Mouse (Mus musculus) forebrain, postnatal 0 days (tissue): Measurements from ENCODE around the gene Immp2l. TPM values are rescaled to one million over a fixed set of nuclear protein-coding genes. Genes with fewer than 3 reads are reported as not detected.
A peak's percentile ranks its signal among the peaks of the same experiment; 100 is the strongest.

Source experiments
- ATAC-seq: fragments of 200-750 bp; cut with Nextera tagmentation; 2 replicates; pipeline ENCODE4 v1.8.0; 2017; ENCODE audit warnings: mild to moderate bottlenecking, moderate library complexity
- DNase-seq: peaks from one replicate; pipeline ENCODE4 v3.0.0-alpha.2; 2015
- H3K27ac ChIP-seq: fragments of 300-500 bp; sonication (generic); 2 replicates; pipeline ENCODE4 v1.5.1; 2014; ENCODE audit warnings: low read depth, mild to moderate bottlenecking, antibody characterized with exemption, low read length, moderate library complexity, mixed read lengths
- H3K27me3 ChIP-seq: fragments of 300-500 bp; sonication (generic); 2 replicates; pipeline ENCODE4 v1.6.1; 2014; ENCODE audit warnings: mild to moderate bottlenecking, low read length, mixed read lengths; ENCODE audit not compliant: insufficient read depth
- H3K36me3 ChIP-seq: fragments of 300-500 bp; sonication (generic); 2 replicates; pipeline ENCODE4 v1.6.1; 2014; ENCODE audit warnings: mild to moderate bottlenecking, moderate library complexity; ENCODE audit not compliant: insufficient read depth
- H3K4me1 ChIP-seq: fragments of 300-500 bp; sonication (generic); 2 replicates; pipeline ENCODE4 v1.6.1; 2014; ENCODE audit warnings: antibody characterized with exemption; ENCODE audit not compliant: insufficient read depth
- H3K4me2 ChIP-seq: fragments of 300-500 bp; sonication (generic); 2 replicates; pipeline ENCODE4 v1.6.1; 2014; ENCODE audit warnings: low read depth, mild to moderate bottlenecking, moderate library complexity
- H3K4me3 ChIP-seq: fragments of 300-500 bp; sonication (generic); 2 replicates; pipeline ENCODE4 v1.5.1; 2014; ENCODE audit warnings: low read depth, low read length, mixed read lengths
- H3K9ac ChIP-seq: fragments of 300-500 bp; sonication (generic); 2 replicates; pipeline ENCODE4 v1.6.1; 2014; ENCODE audit warnings: mild to moderate bottlenecking
- H3K9me3 ChIP-seq: fragments of 300-500 bp; sonication (generic); 2 replicates; pipeline ENCODE4 v1.6.1; 2016; ENCODE audit warnings: low read length
- CTCF ChIP-seq: sonication (generic); IDR thresholded peaks from 2 replicates; pipeline ENCODE4 v1.5.1; 2016; ENCODE audit warnings: antibody characterized with exemption, control low read depth, low read depth
- WGBS: fragments of 180-500 bp; shearing (Covaris S2); extraction: QIAGEN DNeasy Blood & Tissue Kit; methylation state at CpG from one replicate; pipeline ENCODE4 v1.1.7; 2014; 5-methylcytosine and 5-hydroxymethylcytosine counted together
- polyA plus RNA-seq: library from polyadenylated mRNA; unstranded; fragments of >200 nt; fragmentation: Nextera tagmentation; extraction: Ambion mirVana; gene quantifications from 2 replicates; pipeline ENCODE4 v1.2.1, GENCODE M21; 2015
- total RNA-seq: library from RNA; depleted of rRNA; stranded (reverse); fragments of >200 nt; gene quantifications from 2 replicates; pipeline ENCODE4 v1.2.3, GENCODE M21; 2014

Immp2l gene
- total and polyA plus RNA-seq, 2 experiments from 2014 or later, result 5.9 to 19.4 TPM

DNA sequence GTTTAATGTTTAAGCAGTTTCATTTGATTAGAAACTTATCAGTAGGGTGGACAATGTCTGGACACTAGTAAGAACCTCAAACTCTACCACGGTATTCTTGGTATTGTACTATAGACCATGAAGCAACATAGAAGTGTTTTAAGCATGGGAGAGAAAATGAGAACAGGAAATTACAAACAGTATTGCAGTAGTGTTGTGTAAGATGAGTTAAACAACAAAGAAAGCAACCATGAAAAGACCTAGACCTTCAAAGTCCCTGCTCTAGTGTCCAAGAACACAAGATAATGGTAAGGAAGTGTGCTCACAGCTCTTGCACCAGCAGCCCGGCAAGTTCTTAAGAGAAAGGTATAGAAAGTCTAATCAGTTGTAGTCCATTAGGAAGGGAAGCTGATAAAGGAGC lies 700.7 kb downstream of the Immp2l start:
- no peaks in the 10 kb centered on the region for H3K36me3 ChIP-seq
- DNase-seq, result no peak
- 0 out of 2 replicates have a peak, but pooled peaks cover 3% of the 10 kb centered on the region for H3K9me3 ChIP-seq
- 95% methylated on average over 2 of the region's 2 CpGs for WGBS
- no peak overlapping the region for H3K4me2 ChIP-seq
- H3K4me1 ChIP-seq, result peaks cover 6% of the 10 kb centered on the region
- no peak for TF ChIP-seq CTCF
- no peaks in the 10 kb centered on the region for H3K27me3 ChIP-seq
- no peak overlapping the region for H3K4me3 ChIP-seq
- no peak overlapping the region for H3K27ac ChIP-seq
- no peak overlapping the region for H3K9ac ChIP-seq
- ATAC-seq, result no peak

DNA sequence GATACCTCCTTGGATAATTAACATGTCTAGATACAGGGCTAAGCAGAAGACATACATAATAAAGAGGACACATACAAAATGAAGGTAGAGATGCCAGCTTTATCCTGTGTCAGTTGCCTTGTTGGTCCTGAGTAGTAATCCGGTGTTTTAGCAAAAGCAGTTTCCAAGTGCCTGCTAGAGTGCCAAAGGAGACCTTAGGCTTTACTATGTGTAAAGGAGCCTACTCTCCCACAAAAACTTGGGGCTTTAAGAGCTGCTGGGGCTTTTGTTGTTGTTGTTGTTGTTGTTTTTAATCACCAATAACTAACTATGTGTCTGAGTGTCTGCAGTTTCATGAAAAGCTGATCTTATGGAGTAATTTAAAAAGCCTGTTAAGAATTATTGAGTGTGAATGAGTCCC lies 702.8 kb downstream of the Immp2l start:
- peaks cover 6% of the 10 kb centered on the region for H3K4me1 ChIP-seq
- H3K4me3 ChIP-seq, result no peak overlapping the region
- no peak overlapping the region for H3K9ac ChIP-seq
- ATAC-seq, result no peak
- TF ChIP-seq CTCF, result no peak
- H3K36me3 ChIP-seq, result no peaks in the 10 kb centered on the region
- no peak overlapping the region for H3K4me2 ChIP-seq
- 22% methylated on average over 1 of the region's 1 CpGs for WGBS
- H3K27ac ChIP-seq, result no peak overlapping the region
- no peak for DNase-seq
- H3K27me3 ChIP-seq, result no peaks in the 10 kb centered on the region
- 0 out of 2 replicates have a peak, but pooled peaks cover 3% of the 10 kb centered on the region for H3K9me3 ChIP-seq

DNA sequence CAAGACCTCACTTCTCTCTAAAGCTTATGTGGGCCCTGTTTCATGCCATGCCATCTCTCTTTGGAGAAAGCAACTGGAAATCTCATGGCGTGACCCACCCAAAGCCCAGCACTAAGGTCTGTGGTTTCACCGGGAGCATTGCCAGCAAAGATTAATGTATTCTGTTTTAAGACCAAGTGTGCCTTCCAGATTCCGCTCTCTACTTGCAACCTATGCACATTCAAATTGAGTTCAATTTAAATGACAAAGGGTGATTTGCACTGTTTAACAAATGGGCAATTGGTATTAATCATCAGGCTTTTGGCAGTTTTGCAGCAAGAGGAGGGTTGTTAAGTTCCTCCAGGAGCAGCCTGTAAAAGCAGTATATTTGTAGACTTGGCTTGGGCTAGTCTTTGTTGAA lies 703.3 kb downstream of the Immp2l start:
- H3K27me3 ChIP-seq, result no peaks in the 10 kb centered on the region
- H3K4me2 ChIP-seq, result no peak overlapping the region
- H3K36me3 ChIP-seq, result no peaks in the 10 kb centered on the region
- no peak overlapping the region for H3K9ac ChIP-seq
- TF ChIP-seq CTCF, result no peak
- WGBS, result 16% methylated on average over 3 of the region's 3 CpGs
- H3K27ac ChIP-seq, result no peak overlapping the region
- 0 out of 2 replicates have a peak, but pooled peaks cover 3% of the 10 kb centered on the region for H3K9me3 ChIP-seq
- no peak overlapping the region for H3K4me3 ChIP-seq
- H3K4me1 ChIP-seq, result peaks cover 6% of the 10 kb centered on the region
- DNase-seq, result peak; percentile 65
- ATAC-seq, result peak; percentile 80

DNA sequence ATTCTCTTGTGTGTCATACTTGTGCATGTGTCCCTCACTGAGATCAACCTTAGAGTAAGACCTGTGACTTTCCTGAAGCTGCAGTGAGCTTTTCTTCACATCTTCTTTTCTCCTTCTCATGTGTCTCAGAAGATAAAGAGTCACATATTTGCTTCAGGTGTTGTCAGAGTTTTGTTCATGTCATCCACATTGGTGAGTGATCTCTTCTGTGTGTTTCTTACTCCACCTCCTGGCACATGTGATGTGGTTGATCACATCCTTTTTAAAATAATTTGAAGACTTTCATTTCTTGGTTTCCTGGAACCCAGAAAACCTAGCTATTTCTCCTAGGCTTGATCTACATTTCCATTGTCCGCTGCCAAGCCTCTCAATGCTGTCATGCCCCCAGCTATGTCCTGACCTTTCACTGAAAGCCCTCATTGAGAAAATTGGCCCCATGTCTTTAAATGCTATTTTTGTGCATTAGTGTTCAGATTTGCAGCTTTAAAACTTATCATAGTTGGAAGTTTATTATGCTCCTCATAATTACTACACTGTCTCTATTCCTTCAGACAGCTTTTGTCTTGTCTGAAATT lies 704.0 kb downstream of the Immp2l start:
- H3K9ac ChIP-seq, result no peak overlapping the region
- no peak overlapping the region for H3K4me2 ChIP-seq
- no peak overlapping the region for H3K27ac ChIP-seq
- H3K4me3 ChIP-seq, result no peak overlapping the region
- H3K9me3 ChIP-seq, result 0 out of 2 replicates have a peak, but pooled peaks cover 3% of the 10 kb centered on the region
- no peak for DNase-seq
- WGBS, result 43% methylated on average over 1 of the region's 1 CpGs
- ATAC-seq, result peak; percentile 25; the same call in 1 of the 2 replicates
- H3K36me3 ChIP-seq, result no peaks in the 10 kb centered on the region
- H3K4me1 ChIP-seq, result peaks cover 6% of the 10 kb centered on the region
- H3K27me3 ChIP-seq, result no peaks in the 10 kb centered on the region
- no peak for TF ChIP-seq CTCF

DNA sequence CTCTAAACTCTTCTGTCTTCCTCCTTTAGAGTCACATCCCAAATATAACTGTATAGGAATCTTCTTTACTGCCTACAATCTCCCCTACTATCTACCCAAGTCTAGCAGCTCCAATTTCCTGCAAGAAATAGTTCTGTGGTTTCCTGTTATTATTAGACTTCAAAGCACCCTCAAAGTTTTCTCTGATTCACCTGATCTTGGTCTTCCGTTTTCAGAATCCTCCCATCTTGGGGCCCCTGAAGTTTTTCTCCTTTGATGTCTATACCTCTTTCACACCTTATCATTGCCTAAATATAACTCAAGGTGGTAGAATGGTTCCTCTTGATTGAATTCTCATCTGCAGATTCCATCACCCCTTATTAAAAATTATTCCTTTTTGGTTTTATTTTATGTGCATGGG lies 704.6 kb downstream of the Immp2l start:
- H3K9ac ChIP-seq, result no peak overlapping the region

DNA sequence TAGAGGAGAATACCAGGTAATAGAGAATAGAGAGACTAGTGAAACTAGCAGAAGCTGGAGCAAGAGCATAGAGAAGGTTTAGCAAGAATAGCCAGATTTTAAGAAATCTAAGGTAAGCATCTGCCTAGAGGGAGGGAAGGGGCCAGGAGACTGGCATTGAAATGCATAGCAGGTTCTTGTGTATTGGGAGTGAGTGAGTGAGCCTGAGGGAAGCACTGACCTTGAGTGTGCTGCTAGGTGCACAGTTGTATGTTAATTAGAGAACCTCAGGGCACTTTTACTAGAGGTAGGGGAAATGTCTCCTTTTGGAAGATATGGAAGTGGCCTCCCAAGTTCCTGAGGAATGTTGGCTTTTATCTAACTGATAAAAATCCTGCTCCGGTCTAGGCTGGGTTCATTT lies 705.9 kb downstream of the Immp2l start:
- no peak for TF ChIP-seq CTCF
- DNase-seq (no peak), ATAC-seq (no peak)
- Histone ChIP-seq H3K27ac (no peak overlapping the region), H3K4me2 (no peak overlapping the region), H3K36me3 (no peaks in the 10 kb centered on the region), H3K4me3 (no peak overlapping the region), H3K27me3 (no peaks in the 10 kb centered on the region), H3K9ac (no peak overlapping the region), H3K9me3 (0 out of 2 replicates have a peak, but pooled peaks cover 3% of the 10 kb centered on the region), H3K4me1 (peaks cover 6% of the 10 kb centered on the region)
- 95% methylated on average over 1 of the region's 1 CpGs for WGBS

More for the DNA sequence above, 704.6 kb downstream of the Immp2l start:
- TF ChIP-seq CTCF, result no peak
- Histone ChIP-seq H3K36me3 (no peaks in the 10 kb centered on the region), H3K27ac (no peak overlapping the region), H3K9me3 (0 out of 2 replicates have a peak, but pooled peaks cover 3% of the 10 kb centered on the region), H3K4me2 (no peak overlapping the region), H3K27me3 (no peaks in the 10 kb centered on the region), H3K4me1 (peaks cover 6% of the 10 kb centered on the region), H3K4me3 (no peak overlapping the region)
- DNase-seq, result no peak
- 78% methylated on average over 1 of the region's 1 CpGs for WGBS
- ATAC-seq, result no peak

DNA sequence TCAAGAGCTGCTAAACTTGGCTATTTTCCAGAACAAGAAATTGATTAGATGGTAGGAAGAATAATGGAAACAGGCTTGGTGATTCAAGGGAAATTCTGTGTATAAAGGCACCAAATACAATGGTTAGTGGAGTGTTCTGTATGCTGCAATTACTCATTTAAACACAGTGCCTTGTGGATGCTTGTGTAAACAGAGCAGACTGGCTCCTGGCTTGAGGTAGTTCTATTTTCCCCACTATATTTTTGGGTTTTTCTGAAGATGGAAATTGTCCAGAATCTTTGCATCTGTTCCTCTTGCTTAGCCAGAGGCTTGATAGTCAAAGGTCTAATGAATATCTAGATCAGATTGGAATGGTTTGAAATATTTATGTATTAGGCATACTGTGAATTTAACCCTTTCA lies 709.3 kb downstream of the Immp2l start:
- Histone ChIP-seq H3K9me3 (0 out of 2 replicates have a peak, but pooled peaks cover 3% of the 10 kb centered on the region), H3K36me3 (no peaks in the 10 kb centered on the region), H3K27ac (no peak overlapping the region), H3K9ac (no peak overlapping the region), H3K4me3 (no peak overlapping the region), H3K27me3 (no peaks in the 10 kb centered on the region), H3K4me2 (no peak overlapping the region), H3K4me1 (no peaks in the 10 kb centered on the region)
- DNase-seq (peak; percentile 23), ATAC-seq (no peak)
- no peak for TF ChIP-seq CTCF
